Mouse (Mus musculus): ENCODE measurements around the gene Hist2h2ab.

DNA sequence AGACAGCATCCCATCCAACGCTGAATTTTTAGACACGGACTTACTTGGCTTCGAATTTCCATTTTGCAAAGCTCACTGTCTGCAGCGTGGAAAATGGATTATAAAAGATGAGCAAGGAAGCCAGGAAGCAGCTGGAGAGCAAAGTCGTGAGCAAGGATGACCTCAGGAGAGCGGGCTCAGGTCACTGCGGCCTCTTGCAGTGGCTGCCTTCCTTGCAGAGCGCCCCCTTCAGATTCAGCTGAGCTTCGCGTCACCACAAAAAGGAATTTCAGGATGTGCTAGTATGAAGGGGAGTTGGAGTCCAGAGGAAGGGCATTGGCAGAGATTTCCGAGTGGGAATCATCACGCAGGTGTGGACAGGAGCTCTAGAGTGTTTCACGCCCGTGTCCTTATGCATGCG is 10.4 kb upstream of the Hist2h2ab start:
- TF ChIP-seq CTCF (IDR thresholded peaks at IDR 0.05; ENCODE audit: low read depth, low read length) (peak; percentile 43), POLR2A (IDR thresholded peaks at IDR 0.05; ENCODE audit: extremely low read depth, insufficient read depth, low read length) (no peak)

Data from liver, adult 2 months (tissue).